Mouse (Mus musculus): ENCODE measurements around the gene Zfp609. TPM values are rescaled to one million over a fixed set of nuclear protein-coding genes. Genes with fewer than 3 reads are reported as not detected.

The Zfp609 gene
- polyA plus RNA-seq, 1 experiment from 2014 or later = 7.8 TPM

DNA sequence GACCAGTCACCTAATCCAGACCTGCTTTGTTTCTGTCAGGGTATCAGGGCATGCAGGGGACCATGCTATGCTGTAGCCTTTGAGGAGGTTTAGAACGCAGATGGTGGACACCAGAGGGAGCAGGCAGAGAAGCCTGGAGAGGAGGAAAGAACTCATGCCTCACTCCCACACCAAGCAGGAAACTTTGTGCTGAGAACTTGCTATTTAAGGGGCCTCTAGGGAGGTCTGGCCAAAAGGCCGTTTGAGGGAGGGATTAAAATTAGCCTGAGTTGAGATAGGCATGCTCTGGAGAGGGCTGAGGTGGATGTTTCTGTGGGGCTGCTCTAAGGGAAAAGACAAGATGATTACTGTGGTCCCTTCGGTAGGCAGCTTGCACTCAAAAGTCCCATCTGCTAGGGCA lies 181.4 kb downstream of the Zfp609 start:
- no peaks in the 10 kb centered on the region for H3K27me3 ChIP-seq (replicated peaks; ENCODE audit: control insufficient read depth, insufficient read depth, low read length)
- H3K4me2 ChIP-seq (ENCODE audit: low read length) = no peak overlapping the region
- H3K36me3 ChIP-seq (ENCODE audit: control insufficient read depth, insufficient read depth, low read length) = no peaks in the 10 kb centered on the region
- no peaks in the 10 kb centered on the region for H3K9me3 ChIP-seq (ENCODE audit: control insufficient read depth, low read length)
- DNase-seq (ENCODE audit: low spot score) (no peak), ATAC-seq (replicated peaks; ENCODE audit: low FRiP score, low TSS enrichment, low read depth) (no peak)
- WGBS = 39% methylated on average over 3 of the region's 3 CpGs
- H3K9ac ChIP-seq (ENCODE audit: low read length) = no peak overlapping the region
- no peak overlapping the region for H3K27ac ChIP-seq (ENCODE audit: low read depth)
- H3K4me3 ChIP-seq (ENCODE audit: low read depth, low read length) = no peak overlapping the region
- H3K4me1 ChIP-seq (replicated peaks; ENCODE audit: control insufficient read depth, insufficient read depth, low read length) = peaks cover 23% of the 10 kb centered on the region

- ATAC-seq (replicated peaks; ENCODE audit: low FRiP score, low TSS enrichment, low read depth) (no peak), DNase-seq (ENCODE audit: low spot score) (no peak)
- WGBS = 86% methylated on average over 4 of the region's 4 CpGs
- no peak overlapping the region for H3K4me3 ChIP-seq (ENCODE audit: low read depth, low read length)
- no peak overlapping the region for H3K4me2 ChIP-seq (ENCODE audit: low read length)
- no peak overlapping the region for H3K27ac ChIP-seq (ENCODE audit: low read depth)
- H3K9me3 ChIP-seq (ENCODE audit: control insufficient read depth, low read length) = no peaks in the 10 kb centered on the region
- H3K27me3 ChIP-seq (replicated peaks; ENCODE audit: control insufficient read depth, insufficient read depth, low read length) = no peaks in the 10 kb centered on the region
- peaks cover 18% of the 10 kb centered on the region for H3K4me1 ChIP-seq (replicated peaks; ENCODE audit: control insufficient read depth, insufficient read depth, low read length)
- no peaks in the 10 kb centered on the region for H3K36me3 ChIP-seq (ENCODE audit: control insufficient read depth, insufficient read depth, low read length)
- no peak overlapping the region for H3K9ac ChIP-seq (ENCODE audit: low read length)
Observed at GRCm38 (mm10) chr9:65644960-65645359, 182.4 kb downstream of the Zfp609 start.

DNA sequence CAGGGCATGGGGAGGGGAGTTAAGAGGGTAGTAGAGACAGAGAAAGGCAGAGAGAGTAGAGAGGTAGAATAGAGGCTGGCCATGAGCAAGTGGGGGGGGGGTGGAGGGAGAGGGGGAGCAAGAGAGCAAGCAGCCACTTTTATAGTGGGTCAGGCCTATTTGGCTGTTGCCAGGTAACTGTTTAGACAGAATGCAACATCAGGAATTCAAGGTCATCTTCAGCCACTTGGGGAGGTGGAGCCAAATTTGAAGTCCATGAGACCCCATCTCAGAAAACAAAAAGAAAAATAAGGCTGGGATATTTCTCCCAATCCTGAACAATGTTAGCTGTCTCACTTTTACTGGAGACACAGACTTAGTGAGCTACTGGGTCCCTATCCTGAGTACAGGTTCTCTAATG lies 184.8 kb downstream of the Zfp609 start:
- Histone ChIP-seq H3K9ac (ENCODE audit: low read length) (no peak overlapping the region), H3K4me2 (ENCODE audit: low read length) (no peak overlapping the region), H3K4me1 (replicated peaks; ENCODE audit: control insufficient read depth, insufficient read depth, low read length) (peaks cover 14% of the 10 kb centered on the region), H3K27ac (ENCODE audit: low read depth) (no peak overlapping the region), H3K27me3 (replicated peaks; ENCODE audit: control insufficient read depth, insufficient read depth, low read length) (no peaks in the 10 kb centered on the region), H3K36me3 (ENCODE audit: control insufficient read depth, insufficient read depth, low read length) (no peaks in the 10 kb centered on the region), H3K9me3 (ENCODE audit: control insufficient read depth, low read length) (no peaks in the 10 kb centered on the region), H3K4me3 (ENCODE audit: low read depth, low read length) (no peak overlapping the region)
- DNase-seq (ENCODE audit: low spot score) = no peak
- ATAC-seq (replicated peaks; ENCODE audit: low FRiP score, low TSS enrichment, low read depth) = no peak

Other genes with a start within 250 kb of the Zfp609 start
- 11.9 and 12.6 TPM in 2 replicates for gene Plekho2, start 247.5 kb downstream of the Zfp609 start, polyA plus RNA-seq (2014; fragmentation: Nextera tagmentation; extraction: Ambion mirVana)
- gene Pif1, start 240.4 kb downstream of the Zfp609 start, polyA plus RNA-seq (2014; fragmentation: Nextera tagmentation; extraction: Ambion mirVana) = 8.1 and 9.9 TPM in 2 replicates
- 28.2 and 32.3 TPM in 2 replicates for gene Rbpms2, start 197.9 kb downstream of the Zfp609 start, polyA plus RNA-seq (2014; fragmentation: Nextera tagmentation; extraction: Ambion mirVana)
- 166 and 184 TPM in 2 replicates for gene Oaz2, start 159.6 kb downstream of the Zfp609 start, polyA plus RNA-seq (2014; fragmentation: Nextera tagmentation; extraction: Ambion mirVana)
- gene Pclaf, start 62.7 kb upstream of the Zfp609 start, polyA plus RNA-seq (2014; fragmentation: Nextera tagmentation; extraction: Ambion mirVana) = 159 and 175 TPM in 2 replicates
- 25.9 and 32.0 TPM in 2 replicates for gene Trip4, start 81.2 kb upstream of the Zfp609 start, polyA plus RNA-seq (2014; fragmentation: Nextera tagmentation; extraction: Ambion mirVana)
- 17.9 and 18.6 TPM in 2 replicates for gene Csnk1g1, start 81.4 kb upstream of the Zfp609 start, polyA plus RNA-seq (2014; fragmentation: Nextera tagmentation; extraction: Ambion mirVana)
- gene Ppib, start 232.7 kb upstream of the Zfp609 start, polyA plus RNA-seq (2014; fragmentation: Nextera tagmentation; extraction: Ambion mirVana) = 566 and 618 TPM in 2 replicates
- 0.56 and 0.96 TPM in 2 replicates for gene Snx22, start 242.2 kb upstream of the Zfp609 start, polyA plus RNA-seq (2014; fragmentation: Nextera tagmentation; extraction: Ambion mirVana)